Mouse (Mus musculus) liver, embryonic 15.5 days (tissue): ENCODE measurements around the gene Marc2. TPM values are rescaled to one million over a fixed set of nuclear protein-coding genes. Genes with fewer than 3 reads are reported as not detected.

Experiments used
- ATAC-seq: fragments of 200-750 bp; cut with Nextera tagmentation; 2 replicates; pipeline ENCODE4 v1.8.0; 2017; ENCODE audit warnings: moderate number of reproducible peaks, mild to moderate bottlenecking, moderate library complexity; ENCODE audit not compliant: insufficient read depth
- H3K27ac ChIP-seq: fragments of 300-500 bp; sonication (generic); replicated peaks from 2 replicates; pipeline ENCODE4 v1.5.1; 2015; ENCODE audit warnings: mild to moderate bottlenecking, inconsistent platforms
- H3K27me3 ChIP-seq: fragments of 300-500 bp; sonication (generic); 2 replicates; pipeline ENCODE4 v1.6.1; 2015; ENCODE audit warnings: mild to moderate bottlenecking, inconsistent platforms
- H3K36me3 ChIP-seq: fragments of 300-500 bp; sonication (generic); replicated peaks from 2 replicates; pipeline ENCODE4 v1.6.1; 2015; ENCODE audit warnings: moderate library complexity, mild to moderate bottlenecking, inconsistent platforms
- H3K4me1 ChIP-seq: fragments of 300-500 bp; sonication (generic); replicated peaks from 2 replicates; pipeline ENCODE4 v1.6.1; 2015; ENCODE audit warnings: inconsistent platforms
- H3K4me2 ChIP-seq: fragments of 300-500 bp; sonication (generic); 2 replicates; pipeline ENCODE4 v1.6.1; 2015; ENCODE audit warnings: moderate library complexity, mild to moderate bottlenecking, inconsistent platforms
- H3K4me3 ChIP-seq: fragments of 300-500 bp; sonication (generic); replicated peaks from 2 replicates; pipeline ENCODE4 v1.5.1; 2015; ENCODE audit warnings: mild to moderate bottlenecking, inconsistent platforms
- H3K9ac ChIP-seq: fragments of 300-500 bp; sonication (generic); 2 replicates; pipeline ENCODE4 v1.6.1; 2015; ENCODE audit warnings: moderate library complexity, mild to moderate bottlenecking, inconsistent platforms
- H3K9me3 ChIP-seq: fragments of 300-500 bp; sonication (generic); replicated peaks from 2 replicates; pipeline ENCODE4 v1.6.1; 2016; ENCODE audit warnings: inconsistent platforms
- WGBS: fragments of 180-500 bp; shearing (Covaris S2); methylation state at CpG from one replicate; pipeline ENCODE4 v1.1.7; 2015; ENCODE audit warnings: mixed read lengths; ENCODE audit not compliant: insufficient replicate concordance; 5-methylcytosine and 5-hydroxymethylcytosine counted together
- polyA plus RNA-seq: library from polyadenylated mRNA; unstranded; fragments of >200 nt; fragmentation: Nextera tagmentation; extraction: Ambion mirVana; gene quantifications from 2 replicates; pipeline ENCODE4 v1.2.1, GENCODE M21; 2015

Marc2 gene
- 210 and 216 TPM in 2 replicates for polyA plus RNA-seq

DNA sequence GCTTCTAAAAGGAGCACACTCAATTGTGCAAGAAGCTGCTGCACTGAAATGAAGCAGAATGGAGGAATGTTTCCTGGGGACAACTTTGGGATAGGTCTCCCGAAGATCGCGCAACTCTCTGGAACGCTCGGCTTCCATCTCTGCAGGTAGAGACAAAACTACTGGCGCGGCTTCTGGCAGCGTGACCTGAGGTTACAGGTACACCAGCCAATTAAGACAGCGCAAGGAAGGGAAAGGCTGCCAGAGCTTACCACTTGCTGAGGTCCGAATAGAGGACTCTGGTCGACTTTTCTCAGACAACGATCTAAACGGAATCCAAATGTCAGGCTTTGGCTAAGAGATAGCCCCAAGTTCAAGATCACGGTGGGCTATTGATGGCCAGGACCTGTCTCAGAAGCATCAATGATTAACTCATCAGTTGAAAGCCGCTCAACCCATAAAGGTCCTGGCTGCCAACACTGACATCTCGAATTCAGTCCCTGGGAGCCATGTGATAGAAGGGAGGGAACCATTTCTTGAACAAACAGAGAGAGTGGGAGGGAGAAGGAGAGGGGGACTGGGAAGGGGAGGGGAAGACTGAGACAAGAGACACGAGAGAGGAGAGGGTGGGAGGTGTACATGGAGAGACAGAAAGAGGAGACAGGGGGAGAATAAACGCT lies at the start of gene Marc2:
TSS of gene Marc2 (minus strand) at position 360 of the 659 bp plus-strand sequence.
- H3K4me1 ChIP-seq: peaks cover 63% of the 10 kb centered on the region
- peak within 1 kb of the TSS; percentile 89 for H3K27ac ChIP-seq
- WGBS: 3% methylated on average over 18 of the region's 18 CpGs
- peak within 1 kb of the TSS; percentile 88 for H3K9ac ChIP-seq
- peak within 1 kb of the TSS; percentile 83 for H3K4me3 ChIP-seq
- peak; percentile 22 for ATAC-seq
- H3K9me3 ChIP-seq: no peaks in the 10 kb centered on the region
- H3K4me2 ChIP-seq: peak within 1 kb of the TSS; percentile 90
- peaks cover under 1% of the 10 kb centered on the region; the same call in 1 of the 2 replicates for H3K36me3 ChIP-seq
- H3K27me3 ChIP-seq: no peaks in the 10 kb centered on the region

DNA sequence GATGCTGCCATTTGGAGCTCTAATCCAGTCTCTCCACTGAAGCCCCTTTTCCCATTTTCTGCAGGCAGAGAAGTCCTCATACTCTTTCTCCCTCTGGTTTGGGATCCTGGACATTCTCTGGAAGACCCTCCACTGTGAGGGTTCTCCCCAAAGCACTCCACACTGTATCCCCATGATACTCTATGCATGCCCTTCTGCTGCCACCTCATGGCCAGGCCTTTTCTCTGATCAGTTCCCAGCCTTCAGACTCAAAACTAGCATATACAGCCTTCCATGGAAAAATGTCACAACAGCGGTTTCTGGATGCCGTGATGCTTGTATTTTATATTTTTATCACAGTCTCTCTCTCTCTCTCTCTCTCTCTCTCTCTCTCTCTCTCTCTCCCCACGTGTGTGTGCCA lies 45.7 kb upstream of the Marc2 start:
- no peaks in the 10 kb centered on the region for H3K4me1 ChIP-seq
- H3K27me3 ChIP-seq: no peaks in the 10 kb centered on the region
- H3K36me3 ChIP-seq: no peaks in the 10 kb centered on the region
- ATAC-seq: no peak
- no peak overlapping the region for H3K4me3 ChIP-seq
- WGBS: 51% methylated on average over 3 of the region's 3 CpGs
- H3K9me3 ChIP-seq: no peaks in the 10 kb centered on the region
- no peak overlapping the region for H3K9ac ChIP-seq
- H3K4me2 ChIP-seq: no peak overlapping the region
- no peak overlapping the region for H3K27ac ChIP-seq

DNA sequence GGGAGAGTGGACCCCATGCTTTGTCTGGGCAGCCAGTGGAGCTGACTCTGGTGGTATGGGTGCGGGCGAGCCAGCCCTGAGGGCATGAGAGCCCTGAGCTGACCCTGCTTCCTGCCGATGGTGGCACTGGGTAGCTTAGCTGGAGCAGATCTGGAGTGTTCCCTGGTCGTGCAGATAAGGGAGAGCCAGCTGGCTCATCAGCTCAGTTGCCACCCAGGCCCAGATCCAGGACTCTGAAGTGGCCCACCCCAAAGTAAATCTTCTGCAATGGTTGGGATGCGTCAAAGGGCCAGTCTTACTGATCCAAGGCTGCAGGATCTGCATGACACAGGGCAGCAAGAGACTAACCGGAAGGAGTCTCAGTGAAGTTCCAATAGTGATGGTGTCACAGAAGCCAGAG lies 43.2 kb upstream of the Marc2 start:
- no peaks in the 10 kb centered on the region for H3K36me3 ChIP-seq
- H3K4me1 ChIP-seq: no peaks in the 10 kb centered on the region
- no peak overlapping the region for H3K27ac ChIP-seq
- H3K9me3 ChIP-seq: no peaks in the 10 kb centered on the region
- 63% methylated on average over 6 of the region's 6 CpGs for WGBS
- ATAC-seq: no peak
- no peak overlapping the region for H3K4me3 ChIP-seq
- H3K27me3 ChIP-seq: no peaks in the 10 kb centered on the region; the same call in 1 of the 2 replicates
- H3K4me2 ChIP-seq: no peak overlapping the region
- no peak overlapping the region for H3K9ac ChIP-seq

DNA sequence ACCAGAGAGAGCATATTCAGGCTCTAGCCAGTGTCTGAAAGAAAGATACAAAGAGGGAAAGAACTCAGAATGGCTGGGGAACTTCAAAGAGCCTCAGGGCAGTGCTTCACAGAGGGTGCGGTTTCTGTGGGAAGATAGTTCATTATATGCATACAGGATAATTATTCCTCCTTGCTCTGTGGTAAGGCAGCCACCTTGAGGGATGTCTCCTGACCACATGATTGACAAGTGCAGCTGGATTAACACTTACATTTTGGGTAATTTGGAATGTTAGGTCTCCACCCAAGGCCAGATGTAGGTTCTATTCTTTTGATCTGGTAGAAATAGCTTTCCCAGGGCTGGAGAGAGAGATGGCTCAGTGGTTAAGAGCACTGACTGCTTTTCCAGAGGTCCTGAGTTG lies 39.9 kb upstream of the Marc2 start:
- 43% methylated on average over 1 of the region's 1 CpGs for WGBS
- no peaks in the 10 kb centered on the region for H3K4me1 ChIP-seq

DNA sequence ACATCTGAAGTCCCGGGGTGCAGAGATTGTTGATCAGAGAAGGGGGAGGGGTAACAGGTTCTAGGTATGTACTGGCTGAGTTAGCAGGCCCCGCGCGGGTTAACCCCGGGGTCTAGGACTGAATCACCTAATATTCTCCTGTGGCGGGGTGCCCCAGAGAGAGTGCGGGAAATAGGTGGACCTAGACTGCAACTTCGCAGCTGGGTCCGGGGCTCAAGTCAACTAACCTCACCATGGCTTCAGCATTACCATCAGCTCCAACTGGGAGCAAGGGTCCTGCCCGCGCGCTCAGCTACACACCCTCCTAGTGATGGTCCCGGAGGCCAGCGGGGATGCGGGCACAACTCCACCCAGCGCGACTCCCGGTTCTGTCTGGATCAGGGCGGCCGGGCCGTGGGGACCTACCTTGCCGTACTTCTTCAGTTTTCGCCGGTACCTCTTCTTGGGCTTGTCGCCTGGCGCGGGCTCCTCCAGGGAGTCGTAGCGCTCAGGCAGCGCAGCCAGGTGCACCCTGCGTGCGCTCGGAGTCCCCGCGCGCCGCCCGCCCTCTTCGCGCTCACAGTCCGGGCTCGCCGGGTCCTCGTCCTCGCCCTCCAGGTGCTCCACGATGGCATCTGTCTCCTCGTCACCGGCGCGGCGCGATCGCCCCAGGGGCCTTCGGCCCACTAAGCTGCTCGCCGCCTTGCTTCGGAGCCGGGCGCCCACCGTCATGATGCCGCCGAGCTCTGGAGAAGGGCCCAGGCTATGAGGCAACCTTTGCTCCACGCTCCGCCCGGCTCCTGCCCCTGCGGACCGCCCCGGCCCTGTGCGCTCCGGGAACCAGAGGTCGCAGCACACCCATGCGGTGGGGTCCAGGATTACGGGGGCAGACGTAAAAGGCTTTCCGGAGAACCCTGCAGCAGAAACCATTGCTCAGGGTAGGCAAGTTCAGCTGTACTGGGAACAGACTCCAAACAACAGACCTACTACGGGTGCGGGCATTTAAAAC lies 36.3 kb upstream of the Marc2 start, which contains the start of gene C130074G19Rik:
TSS of gene C130074G19Rik (minus strand) at position 938 of the 988 bp plus-strand sequence.
- Histone ChIP-seq H3K36me3 (no peaks in the 10 kb centered on the region), H3K4me3 (peak within 1 kb of the TSS; percentile 57), H3K9me3 (no peaks in the 10 kb centered on the region), H3K27me3 (peaks cover 36% of the 10 kb centered on the region), H3K27ac (peak within 1 kb of the TSS; percentile 45), H3K4me2 (peak within 1 kb of the TSS; percentile 49), H3K4me1 (0 out of 2 replicates have a peak, but pooled peaks cover 5% of the 10 kb centered on the region), H3K9ac (peak within 1 kb of the TSS; percentile 50)
- 2% methylated on average over 77 of the region's 77 CpGs for WGBS
- ATAC-seq: peak; percentile 82

More for the DNA sequence above, 39.9 kb upstream of the Marc2 start:
- Histone ChIP-seq H3K4me3 (no peak overlapping the region), H3K27me3 (peaks cover 31% of the 10 kb centered on the region), H3K9me3 (no peaks in the 10 kb centered on the region), H3K9ac (no peak overlapping the region), H3K36me3 (no peaks in the 10 kb centered on the region), H3K4me2 (no peak overlapping the region), H3K27ac (no peak overlapping the region)
- no peak for ATAC-seq

DNA sequence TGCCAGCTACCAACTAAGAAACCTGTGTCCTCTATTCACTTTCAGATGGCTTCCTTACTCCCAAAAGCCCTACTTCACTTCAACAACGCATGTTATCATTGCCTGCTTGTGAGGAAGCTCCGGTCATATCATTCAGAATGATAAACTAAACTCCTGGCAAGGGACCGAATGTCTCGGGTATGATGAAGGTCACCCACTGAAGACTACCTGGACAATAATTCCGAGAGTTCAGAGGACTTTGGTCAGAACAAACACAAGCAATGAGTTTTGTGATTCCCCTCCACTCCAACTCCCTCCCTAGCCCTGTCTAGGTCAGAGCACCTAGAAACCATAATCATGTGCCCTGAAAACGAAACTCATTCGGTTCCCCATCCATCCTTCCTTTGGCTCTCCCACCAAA lies 35.6 kb upstream of the Marc2 start:
- Histone ChIP-seq H3K4me2 (peak overlapping the region; percentile 49), H3K27ac (no peak overlapping the region), H3K36me3 (no peaks in the 10 kb centered on the region), H3K27me3 (peaks cover 36% of the 10 kb centered on the region), H3K4me1 (0 out of 2 replicates have a peak, but pooled peaks cover 5% of the 10 kb centered on the region), H3K4me3 (peak overlapping the region; percentile 57), H3K9me3 (no peaks in the 10 kb centered on the region), H3K9ac (0 out of 2 replicates have a peak overlapping the region, but pooled peaks have one; percentile 50)
- 23% methylated on average over 7 of the region's 7 CpGs for WGBS
- no peak for ATAC-seq

DNA sequence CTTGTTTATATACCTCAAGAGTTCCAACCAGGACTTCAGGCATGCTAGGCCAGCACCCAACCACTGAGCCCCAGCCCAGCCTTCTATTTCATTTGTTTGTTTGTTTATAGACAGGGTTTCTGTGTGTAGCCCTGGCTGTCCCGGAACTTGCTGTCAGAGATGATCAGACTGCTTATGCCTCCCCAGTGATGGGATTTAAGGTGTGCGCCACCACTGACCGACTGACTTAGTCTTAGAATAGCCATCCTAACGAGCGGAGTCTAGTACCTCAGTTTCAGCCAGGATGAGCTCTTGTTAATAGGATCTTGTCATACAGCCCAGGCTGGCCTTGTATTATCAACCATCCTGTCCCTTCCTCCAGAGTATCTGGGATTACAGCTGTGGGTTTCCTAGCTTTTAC lies 35.0 kb upstream of the Marc2 start:
- Histone ChIP-seq H3K27ac (no peak overlapping the region), H3K4me1 (0 out of 2 replicates have a peak, but pooled peaks cover 5% of the 10 kb centered on the region), H3K4me2 (peak overlapping the region; percentile 42), H3K4me3 (peak overlapping the region; percentile 57), H3K9ac (no peak overlapping the region), H3K9me3 (no peaks in the 10 kb centered on the region), H3K36me3 (no peaks in the 10 kb centered on the region), H3K27me3 (peaks cover 36% of the 10 kb centered on the region)
- ATAC-seq: no peak
- 69% methylated on average over 5 of the region's 5 CpGs for WGBS

DNA sequence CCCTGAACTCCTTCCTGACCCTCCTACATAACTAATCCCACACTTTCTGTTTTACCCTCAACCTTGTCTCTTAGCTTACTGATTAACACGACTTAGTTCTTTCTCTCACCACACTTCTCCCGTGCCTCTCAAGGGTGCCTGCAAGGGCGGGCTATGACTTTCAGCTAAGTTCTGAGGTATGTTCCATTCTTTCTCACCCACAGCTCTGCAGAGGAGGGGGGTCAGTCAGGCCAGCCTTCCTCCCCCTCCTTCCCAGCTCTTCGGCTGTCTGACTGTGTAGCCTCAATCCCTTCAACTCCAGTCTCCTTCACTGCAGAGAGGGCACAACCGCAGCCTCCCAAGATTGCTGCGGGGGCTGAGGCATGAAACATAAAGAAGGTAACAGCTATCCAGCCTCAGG lies 32.6 kb upstream of the Marc2 start:
- H3K27ac ChIP-seq: no peak overlapping the region
- 66% methylated on average over 6 of the region's 6 CpGs for WGBS
- no peak overlapping the region for H3K9ac ChIP-seq
- H3K9me3 ChIP-seq: no peaks in the 10 kb centered on the region
- no peaks in the 10 kb centered on the region for H3K36me3 ChIP-seq
- H3K4me1 ChIP-seq: 0 out of 2 replicates have a peak, but pooled peaks cover 8% of the 10 kb centered on the region
- no peak overlapping the region for H3K4me3 ChIP-seq
- H3K4me2 ChIP-seq: peak overlapping the region; percentile 29; the same call in 1 of the 2 replicates
- H3K27me3 ChIP-seq: peaks cover 32% of the 10 kb centered on the region
- ATAC-seq: no peak

DNA sequence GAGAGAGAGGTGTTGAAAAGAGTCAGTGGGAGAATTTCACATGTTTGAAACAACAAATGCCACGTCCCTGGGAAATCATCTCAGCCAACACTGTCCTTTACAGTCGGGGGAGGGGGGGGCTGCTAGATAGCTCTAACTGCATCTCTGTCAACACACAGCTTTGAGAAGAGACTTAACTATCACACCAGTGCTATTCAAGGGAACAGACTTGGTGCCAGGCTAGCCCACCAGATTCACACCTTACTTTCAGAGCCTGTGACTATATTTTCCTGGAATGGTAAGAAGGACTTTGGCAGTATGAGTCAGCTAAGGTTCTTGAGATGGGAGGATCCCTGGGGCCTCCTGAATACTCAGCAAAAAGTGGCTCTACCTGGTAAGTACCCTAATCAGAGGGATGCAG lies 31.1 kb upstream of the Marc2 start:
- Histone ChIP-seq H3K4me3 (no peak overlapping the region), H3K4me1 (peaks cover 17% of the 10 kb centered on the region), H3K9ac (no peak overlapping the region), H3K9me3 (no peaks in the 10 kb centered on the region), H3K36me3 (no peaks in the 10 kb centered on the region), H3K4me2 (no peak overlapping the region), H3K27ac (no peak overlapping the region), H3K27me3 (peaks cover 17% of the 10 kb centered on the region)
- WGBS: 40% methylated on average over 2 of the region's 2 CpGs
- no peak for ATAC-seq

DNA sequence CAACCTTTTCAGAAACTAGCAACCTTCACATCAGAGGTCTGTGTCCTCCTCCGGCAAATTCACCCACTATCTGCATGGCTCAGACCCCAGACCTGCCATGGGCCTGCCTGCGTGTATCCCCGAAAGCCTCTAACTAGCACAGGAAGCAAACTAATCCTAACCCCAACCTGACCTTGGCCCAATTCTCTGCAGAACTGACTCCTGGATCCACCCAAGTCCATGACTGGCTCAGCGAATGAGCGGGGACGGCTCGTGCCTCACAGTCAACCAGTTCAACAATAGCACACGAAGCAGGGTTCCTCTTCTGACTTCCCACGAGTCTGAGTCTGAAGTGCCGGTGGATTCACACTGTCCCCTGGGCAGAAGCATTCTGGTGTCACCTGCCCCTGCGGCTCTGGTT lies 27.7 kb upstream of the Marc2 start:
- Histone ChIP-seq H3K36me3 (no peaks in the 10 kb centered on the region), H3K9ac (no peak overlapping the region), H3K27ac (no peak overlapping the region), H3K4me3 (no peak overlapping the region), H3K9me3 (no peaks in the 10 kb centered on the region), H3K4me2 (no peak overlapping the region), H3K4me1 (peaks cover 30% of the 10 kb centered on the region), H3K27me3 (no peaks in the 10 kb centered on the region)
- ATAC-seq: no peak
- WGBS: 63% methylated on average over 11 of the region's 11 CpGs
